Mouse (Mus musculus) embryonic facial prominence, embryonic 12.5 days (tissue): ENCODE measurements around the gene Lrp1. TPM values are rescaled to one million over a fixed set of nuclear protein-coding genes. Genes with fewer than 3 reads are reported as not detected.

Experiments used
- ATAC-seq: fragments of 200-750 bp; cut with Nextera tagmentation; 2 replicates; pipeline ENCODE4 v1.8.0; 2017; ENCODE audit not compliant: insufficient number of reproducible peaks, insufficient read depth, low FRiP score, low TSS enrichment
- H3K27ac ChIP-seq: fragments of 300-500 bp; sonication (generic); 2 replicates; pipeline ENCODE4 v1.5.1; 2016; ENCODE audit warnings: mild to moderate bottlenecking
- H3K27me3 ChIP-seq: fragments of 300-500 bp; sonication (generic); 2 replicates; pipeline ENCODE4 v1.6.1; 2016; ENCODE audit warnings: mild to moderate bottlenecking, moderate library complexity
- H3K36me3 ChIP-seq: fragments of 300-500 bp; sonication (generic); 2 replicates; pipeline ENCODE4 v1.6.1; 2016; ENCODE audit warnings: mild to moderate bottlenecking
- H3K4me1 ChIP-seq: fragments of 300-500 bp; sonication (generic); 2 replicates; pipeline ENCODE4 v1.6.1; 2016
- H3K4me2 ChIP-seq: fragments of 300-500 bp; sonication (generic); replicated peaks from 2 replicates; pipeline ENCODE4 v1.6.1; 2016; ENCODE audit warnings: mild to moderate bottlenecking, moderate library complexity
- H3K4me3 ChIP-seq: fragments of 300-500 bp; sonication (generic); 2 replicates; pipeline ENCODE4 v1.5.1; 2016; ENCODE audit warnings: mild to moderate bottlenecking
- H3K9ac ChIP-seq: fragments of 300-500 bp; sonication (generic); 2 replicates; pipeline ENCODE4 v1.6.1; 2016; ENCODE audit warnings: mild to moderate bottlenecking, moderate library complexity
- H3K9me3 ChIP-seq: fragments of 300-500 bp; sonication (generic); 2 replicates; pipeline ENCODE4 v1.6.1; 2016; ENCODE audit warnings: mild to moderate bottlenecking, moderate library complexity
- WGBS: fragments of 180-500 bp; shearing (Covaris S2); methylation state at CpG from one replicate; pipeline ENCODE4 v1.1.7; 2016; 5-methylcytosine and 5-hydroxymethylcytosine counted together
- polyA plus RNA-seq: library from polyadenylated mRNA; unstranded; fragments of >200 nt; fragmentation: Nextera tagmentation; extraction: Ambion mirVana; gene quantifications from 2 replicates; pipeline ENCODE4 v1.2.1, GENCODE M21; 2016

The Lrp1 gene
- polyA plus RNA-seq, 1 experiment from 2014 or later, result 115 TPM

DNA sequence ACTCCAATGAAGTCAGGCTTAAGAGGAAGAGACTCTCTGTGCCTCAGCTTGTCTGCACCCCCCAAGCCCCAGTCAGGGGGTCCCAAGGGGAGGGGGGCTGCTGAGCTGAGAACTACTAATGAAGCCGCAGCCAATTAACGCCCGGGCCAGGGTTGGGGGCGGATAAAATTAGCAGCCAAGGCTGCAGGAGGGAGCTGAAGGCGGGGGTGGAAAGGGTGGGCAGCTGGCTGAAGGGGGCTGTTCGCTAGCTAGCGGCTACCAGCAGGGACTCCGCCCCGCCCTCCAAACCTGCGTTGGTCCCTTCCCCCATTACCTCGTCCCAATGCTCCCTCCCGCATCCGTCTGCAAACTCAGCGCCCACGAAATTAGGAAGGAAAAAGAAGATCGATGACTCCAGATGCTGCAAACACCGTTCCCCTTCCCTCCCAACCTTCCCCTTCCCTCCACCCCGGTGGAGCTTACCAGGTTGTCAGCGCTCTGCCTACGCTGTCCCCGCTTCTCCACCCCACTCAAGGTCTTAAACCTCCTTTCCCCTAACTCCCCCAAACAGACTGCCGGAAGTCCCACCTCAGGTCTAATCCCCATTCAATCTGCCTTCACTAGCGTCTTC lies 96.2 kb downstream of the Lrp1 start:
- Histone ChIP-seq H3K4me3 (peak overlapping the region; percentile 13; the same call in 1 of the 2 replicates), H3K36me3 (peaks cover 12% of the 10 kb centered on the region), H3K9me3 (no peaks in the 10 kb centered on the region), H3K4me1 (peaks cover 49% of the 10 kb centered on the region), H3K9ac (no peak overlapping the region), H3K27me3 (peaks cover 66% of the 10 kb centered on the region), H3K27ac (no peak overlapping the region), H3K4me2 (peak overlapping the region; percentile 33)
- 2% methylated on average over 23 of the region's 23 CpGs for WGBS
- no peak for ATAC-seq

GRCm38 (mm10) chr10:127522088-127522581 lies 98.8 kb downstream of the Lrp1 start, which contains the start of gene Shmt2:
Gene Shmt2, minus strand, starts transcription at chr10:127522444.
- peak; percentile 62 for ATAC-seq
- H3K9ac ChIP-seq, result peak within 1 kb of the TSS; percentile 52
- H3K27me3 ChIP-seq, result peaks cover 56% of the 10 kb centered on the region
- peaks cover 32% of the 10 kb centered on the region for H3K36me3 ChIP-seq
- H3K9me3 ChIP-seq, result no peaks in the 10 kb centered on the region
- no peak within 1 kb of the TSS for H3K27ac ChIP-seq
- H3K4me1 ChIP-seq, result peaks cover 45% of the 10 kb centered on the region
- peak within 1 kb of the TSS; percentile 53 for H3K4me3 ChIP-seq
- 1% methylated on average over 21 of the region's 21 CpGs for WGBS
- peak within 1 kb of the TSS; percentile 76 for H3K4me2 ChIP-seq

DNA sequence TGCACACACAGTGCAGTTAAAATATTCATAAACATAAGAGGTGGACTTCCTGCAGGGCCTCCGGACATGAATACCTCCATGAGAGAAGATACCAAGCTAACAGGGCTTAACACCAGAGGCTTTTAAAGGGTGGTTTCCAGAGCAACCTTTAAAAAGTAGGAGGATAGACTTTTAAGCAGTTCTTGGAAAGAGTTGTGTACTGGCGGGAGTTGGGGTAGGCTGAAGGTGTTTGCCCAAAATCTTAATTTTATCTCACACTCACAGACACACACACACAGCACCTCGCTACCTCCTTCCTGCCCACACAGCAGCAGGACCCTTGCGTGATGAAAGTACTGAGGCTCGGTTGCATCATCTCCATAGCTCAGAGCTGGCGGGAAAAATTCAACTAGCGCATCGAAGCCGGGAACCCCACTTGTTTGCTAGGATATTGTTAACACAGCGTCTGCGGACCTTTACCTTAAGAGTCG lies 99.3 kb downstream of the Lrp1 start:
- H3K9me3 ChIP-seq, result no peaks in the 10 kb centered on the region
- H3K4me3 ChIP-seq, result peak overlapping the region; percentile 53
- H3K27ac ChIP-seq, result no peak overlapping the region
- 9% methylated on average over 12 of the region's 12 CpGs for WGBS
- peak overlapping the region; percentile 52 for H3K9ac ChIP-seq
- peak overlapping the region; percentile 76 for H3K4me2 ChIP-seq
- ATAC-seq, result no peak
- peaks cover 32% of the 10 kb centered on the region for H3K36me3 ChIP-seq
- H3K27me3 ChIP-seq, result peaks cover 56% of the 10 kb centered on the region
- H3K4me1 ChIP-seq, result peaks cover 46% of the 10 kb centered on the region

GRCm38 (mm10) chr10:127520714-127521357 lies 100.1 kb downstream of the Lrp1 start:
- peaks cover 46% of the 10 kb centered on the region for H3K4me1 ChIP-seq
- H3K27ac ChIP-seq, result no peak overlapping the region
- WGBS, result 82% methylated on average over 20 of the region's 20 CpGs
- H3K9ac ChIP-seq, result 0 out of 2 replicates have a peak overlapping the region, but pooled peaks have one; percentile 17
- H3K27me3 ChIP-seq, result peaks cover 56% of the 10 kb centered on the region
- peaks cover 32% of the 10 kb centered on the region for H3K36me3 ChIP-seq
- no peak for ATAC-seq
- no peak overlapping the region for H3K4me3 ChIP-seq
- no peaks in the 10 kb centered on the region for H3K9me3 ChIP-seq
- H3K4me2 ChIP-seq, result peak overlapping the region; percentile 76

GRCm38 (mm10) chr10:127519903-127520713 lies 100.8 kb downstream of the Lrp1 start:
- WGBS, result 93% methylated on average over 37 of the region's 37 CpGs
- Histone ChIP-seq H3K4me3 (no peak overlapping the region), H3K27me3 (peaks cover 56% of the 10 kb centered on the region), H3K27ac (no peak overlapping the region), H3K9me3 (no peaks in the 10 kb centered on the region), H3K9ac (no peak overlapping the region), H3K36me3 (peaks cover 32% of the 10 kb centered on the region), H3K4me2 (peak overlapping the region; percentile 76; the same call in 1 of the 2 replicates), H3K4me1 (peaks cover 42% of the 10 kb centered on the region)
- no peak for ATAC-seq

DNA sequence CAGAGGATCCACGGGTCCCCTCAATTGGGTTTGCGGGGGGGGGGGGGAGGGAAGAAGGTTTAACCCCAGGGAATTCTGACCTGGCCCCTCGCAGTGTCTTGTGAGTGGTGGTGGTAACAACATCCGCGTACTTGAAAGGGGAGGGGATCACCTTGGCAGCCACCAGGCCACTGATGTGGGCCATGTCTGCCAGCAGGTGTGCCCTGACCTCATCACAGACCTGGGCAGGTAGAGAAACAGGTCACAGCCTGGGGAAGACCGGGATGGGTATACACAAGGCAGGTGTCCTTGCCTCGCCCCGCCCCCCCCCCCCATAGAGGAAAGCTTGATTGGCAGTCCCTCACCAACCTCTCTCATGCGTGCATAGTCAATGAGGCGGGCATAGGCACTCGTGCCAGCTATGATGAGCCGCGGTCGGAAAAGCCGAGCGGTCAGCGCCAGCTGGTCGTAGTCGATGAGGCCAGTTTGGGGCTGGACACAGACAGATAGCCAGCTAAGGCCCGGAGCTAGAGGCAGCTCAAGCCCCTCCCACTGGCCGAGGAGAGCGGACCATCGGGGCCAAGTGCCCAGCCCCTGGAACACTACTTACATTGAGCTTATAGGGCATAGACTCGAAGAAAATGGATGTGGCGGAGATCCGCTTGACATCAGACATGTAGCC lies 101.8 kb downstream of the Lrp1 start:
- Histone ChIP-seq H3K27ac (no peak overlapping the region), H3K4me2 (no peak overlapping the region), H3K36me3 (peaks cover 32% of the 10 kb centered on the region), H3K9ac (no peak overlapping the region), H3K9me3 (no peaks in the 10 kb centered on the region), H3K27me3 (peaks cover 56% of the 10 kb centered on the region), H3K4me1 (peaks cover 34% of the 10 kb centered on the region), H3K4me3 (no peak overlapping the region)
- 93% methylated on average over 26 of the region's 26 CpGs for WGBS
- ATAC-seq, result no peak

GRCm38 (mm10) chr10:127517941-127518340 lies 103.0 kb downstream of the Lrp1 start:
- Histone ChIP-seq H3K27ac (no peak overlapping the region), H3K36me3 (peaks cover 32% of the 10 kb centered on the region), H3K4me2 (no peak overlapping the region), H3K27me3 (peaks cover 58% of the 10 kb centered on the region), H3K9me3 (no peaks in the 10 kb centered on the region), H3K4me1 (peaks cover 46% of the 10 kb centered on the region), H3K4me3 (no peak overlapping the region), H3K9ac (no peak overlapping the region)
- WGBS, result 91% methylated on average over 22 of the region's 22 CpGs
- ATAC-seq, result no peak

DNA sequence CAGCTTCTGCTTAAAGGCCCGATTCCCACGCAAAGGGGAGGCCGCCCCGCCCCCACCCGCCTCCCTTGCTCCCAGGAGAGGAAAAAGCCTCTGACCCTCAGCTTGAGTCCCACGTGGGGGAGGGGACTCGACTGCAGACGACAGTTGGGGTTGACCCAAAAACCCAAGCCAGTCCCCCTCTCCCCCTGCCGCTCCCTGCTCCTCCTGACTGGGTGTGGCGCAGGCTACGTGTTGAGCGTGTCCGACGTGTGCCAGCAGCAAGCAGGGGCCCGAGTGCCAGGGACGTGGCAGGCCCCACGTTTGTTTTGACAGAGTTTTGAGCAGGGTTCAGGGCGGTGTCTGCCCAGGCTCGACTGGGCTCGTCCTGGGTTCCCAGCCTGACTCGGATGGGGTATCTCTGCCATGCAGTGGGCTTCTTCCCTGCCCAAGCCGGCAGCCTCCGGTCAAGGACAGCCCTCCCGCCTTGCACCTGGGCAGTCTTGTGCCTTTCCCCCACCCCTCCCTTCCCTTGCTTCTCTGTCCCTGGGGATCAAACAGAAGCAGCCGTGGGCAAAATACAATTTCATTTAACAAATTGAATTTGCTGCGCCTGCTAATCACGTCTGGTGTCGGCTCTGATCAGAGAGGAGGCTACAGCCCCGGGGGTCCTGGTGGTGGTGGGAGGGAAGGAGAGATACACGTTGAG lies 104.2 kb downstream of the Lrp1 start:
- Histone ChIP-seq H3K9ac (0 out of 2 replicates have a peak overlapping the region, but pooled peaks have one; percentile 35), H3K4me1 (peaks cover 55% of the 10 kb centered on the region), H3K4me2 (peak overlapping the region; percentile 42), H3K27me3 (peaks cover 68% of the 10 kb centered on the region), H3K27ac (no peak overlapping the region), H3K4me3 (peak overlapping the region; percentile 16), H3K9me3 (no peaks in the 10 kb centered on the region), H3K36me3 (peaks cover 32% of the 10 kb centered on the region)
- no peak; the same call in 1 of the 2 replicates for ATAC-seq
- WGBS, result 3% methylated on average over 30 of the region's 30 CpGs

DNA sequence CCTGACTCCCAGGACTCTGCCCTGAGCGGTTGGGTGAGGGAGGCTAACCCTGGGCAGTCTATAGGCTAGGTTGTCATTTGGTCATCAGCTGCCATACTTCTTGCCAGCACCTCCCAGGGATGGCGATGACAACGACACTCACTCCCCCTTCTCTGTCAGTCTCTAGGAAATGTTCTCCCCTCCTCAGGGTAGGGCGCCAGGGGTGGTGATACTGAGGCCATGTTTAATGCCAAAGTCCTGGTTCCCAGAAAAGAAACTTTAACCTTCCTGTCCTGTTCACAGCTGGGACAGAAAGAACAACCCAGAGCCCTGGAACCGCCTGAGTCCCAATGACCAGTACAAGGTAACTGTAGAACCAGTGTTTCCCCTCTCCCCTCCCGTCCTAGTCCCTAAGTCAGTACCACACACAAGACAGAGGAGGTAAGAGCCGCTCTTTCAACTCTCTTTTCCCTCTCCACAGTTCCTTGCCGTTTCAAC lies 104.9 kb downstream of the Lrp1 start:
- 0 out of 2 replicates have a peak overlapping the region, but pooled peaks have one; percentile 35 for H3K9ac ChIP-seq
- no peak for ATAC-seq
- H3K27me3 ChIP-seq, result peaks cover 75% of the 10 kb centered on the region
- H3K4me1 ChIP-seq, result peaks cover 54% of the 10 kb centered on the region
- 14% methylated on average over 8 of the region's 8 CpGs for WGBS
- no peaks in the 10 kb centered on the region for H3K9me3 ChIP-seq
- H3K4me2 ChIP-seq, result peak overlapping the region; percentile 42
- no peak overlapping the region; the same call in 1 of the 2 replicates for H3K4me3 ChIP-seq
- peaks cover 32% of the 10 kb centered on the region for H3K36me3 ChIP-seq
- no peak overlapping the region for H3K27ac ChIP-seq

DNA sequence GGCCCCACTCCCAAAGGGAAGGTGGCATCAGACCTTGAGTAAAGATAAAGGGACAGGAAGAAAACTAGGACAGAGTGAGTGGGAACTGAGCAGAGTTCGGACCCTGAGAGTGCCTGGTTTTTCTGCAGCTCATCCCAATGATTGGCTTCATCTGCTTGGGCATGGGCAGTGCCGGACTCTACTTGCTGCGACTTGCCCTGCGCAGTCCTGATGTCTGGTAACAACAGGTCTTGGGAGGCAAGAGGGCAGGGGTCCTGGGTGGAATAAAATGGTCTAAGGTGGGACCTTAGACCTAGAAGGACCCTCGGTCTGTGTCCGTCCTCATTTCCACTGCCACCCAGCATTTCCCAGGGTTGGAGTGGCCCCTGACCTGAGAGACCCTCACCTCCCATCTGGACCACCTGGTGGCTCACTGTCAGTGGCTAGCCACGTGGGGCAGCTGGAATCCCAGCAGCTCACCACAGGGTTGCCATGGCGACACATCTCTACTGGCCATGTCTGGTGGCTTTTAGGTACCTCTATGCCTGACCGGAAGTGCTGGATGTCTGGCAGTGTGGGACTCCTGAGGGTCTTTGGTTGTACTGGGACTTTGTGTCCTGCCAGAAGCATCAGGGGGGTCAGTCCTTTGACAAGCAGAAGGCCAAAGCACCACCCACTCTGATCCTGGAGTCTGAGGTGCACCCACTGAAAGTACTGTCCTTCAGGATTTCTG lies 105.5 kb downstream of the Lrp1 start:
- peaks cover 57% of the 10 kb centered on the region for H3K4me1 ChIP-seq

More for the DNA sequence above, 105.5 kb downstream of the Lrp1 start:
- Histone ChIP-seq H3K4me2 (no peak overlapping the region), H3K9ac (no peak overlapping the region), H3K9me3 (no peaks in the 10 kb centered on the region), H3K27ac (no peak overlapping the region), H3K4me3 (no peak overlapping the region), H3K36me3 (peaks cover 27% of the 10 kb centered on the region), H3K27me3 (peaks cover 81% of the 10 kb centered on the region)
- 21% methylated on average over 9 of the region's 9 CpGs for WGBS
- ATAC-seq, result no peak
